Mouse (Mus musculus): ENCODE measurements around the gene Cfap77. TPM values are rescaled to one million over a fixed set of nuclear protein-coding genes. Genes with fewer than 3 reads are reported as not detected.

Gene Cfap77
- total RNA-seq, 2 experiments from 2014 or later = not detected

GRCm38 (mm10) chr2:29053802-29054544 is 893 bp downstream of the Cfap77 start:
- ATAC-seq (replicated peaks; ENCODE audit: low FRiP score, poor library complexity, severe bottlenecking) = peak; percentile 84

GRCm38 (mm10) chr2:29052943-29053454 is 1.9 kb downstream of the Cfap77 start:
- ATAC-seq (replicated peaks; ENCODE audit: low FRiP score, poor library complexity, severe bottlenecking) = peak; percentile 56; the same call in 1 of the 2 replicates

GRCm38 (mm10) chr2:29051932-29052331 is 2.9 kb downstream of the Cfap77 start:
- no peak for ATAC-seq (replicated peaks; ENCODE audit: low FRiP score, poor library complexity, severe bottlenecking)

GRCm38 (mm10) chr2:29046151-29046550 is 8.7 kb downstream of the Cfap77 start:
- ATAC-seq (replicated peaks; ENCODE audit: low FRiP score, poor library complexity, severe bottlenecking) = no peak

- ATAC-seq (replicated peaks; ENCODE audit: low FRiP score, poor library complexity, severe bottlenecking) = no peak
Observed at GRCm38 (mm10) chr2:29042124-29042523, 12.7 kb downstream of the Cfap77 start.

GRCm38 (mm10) chr2:29041477-29041768 is 13.4 kb downstream of the Cfap77 start:
- ATAC-seq (replicated peaks; ENCODE audit: low FRiP score, poor library complexity, severe bottlenecking) = no peak

GRCm38 (mm10) chr2:29040594-29041476 is 14.0 kb downstream of the Cfap77 start:
- no peak for ATAC-seq (replicated peaks; ENCODE audit: low FRiP score, poor library complexity, severe bottlenecking)

- ATAC-seq (replicated peaks; ENCODE audit: low FRiP score, poor library complexity, severe bottlenecking) = no peak
Observed at GRCm38 (mm10) chr2:29039741-29040140, 15.1 kb downstream of the Cfap77 start.

GRCm38 (mm10) chr2:29035698-29036097 is 19.2 kb downstream of the Cfap77 start:
- no peak for ATAC-seq (replicated peaks; ENCODE audit: low FRiP score, poor library complexity, severe bottlenecking)

- no peak for ATAC-seq (replicated peaks; ENCODE audit: low FRiP score, poor library complexity, severe bottlenecking)
Observed at GRCm38 (mm10) chr2:29034542-29035475, 20.1 kb downstream of the Cfap77 start.

- ATAC-seq (replicated peaks; ENCODE audit: low FRiP score, poor library complexity, severe bottlenecking) = no peak
Observed at GRCm38 (mm10) chr2:29031951-29032350, 22.9 kb downstream of the Cfap77 start.

GRCm38 (mm10) chr2:29030048-29030734 is 24.7 kb downstream of the Cfap77 start:
- no peak for ATAC-seq (replicated peaks; ENCODE audit: low FRiP score, poor library complexity, severe bottlenecking)

- ATAC-seq (replicated peaks; ENCODE audit: low FRiP score, poor library complexity, severe bottlenecking) = no peak
Observed at GRCm38 (mm10) chr2:29025284-29025683, 29.6 kb downstream of the Cfap77 start.

GRCm38 (mm10) chr2:29023001-29023400 is 31.9 kb downstream of the Cfap77 start:
- no peak for ATAC-seq (replicated peaks; ENCODE audit: low FRiP score, poor library complexity, severe bottlenecking)

- ATAC-seq (replicated peaks; ENCODE audit: low FRiP score, poor library complexity, severe bottlenecking) = no peak
Observed at GRCm38 (mm10) chr2:29021025-29021424, 33.8 kb downstream of the Cfap77 start.

- ATAC-seq (replicated peaks; ENCODE audit: low FRiP score, poor library complexity, severe bottlenecking) = no peak
Observed at GRCm38 (mm10) chr2:29018680-29019079, 36.2 kb downstream of the Cfap77 start.

- ATAC-seq (replicated peaks; ENCODE audit: low FRiP score, poor library complexity, severe bottlenecking) = no peak
Observed at GRCm38 (mm10) chr2:29016599-29017587, 38.0 kb downstream of the Cfap77 start.

GRCm38 (mm10) chr2:29012523-29012922 is 42.3 kb downstream of the Cfap77 start:
- ATAC-seq (replicated peaks; ENCODE audit: low FRiP score, poor library complexity, severe bottlenecking) = no peak
